Mouse (Mus musculus): ENCODE data around the gene Rnf181. TPM values are rescaled to one million over a fixed set of nuclear protein-coding genes. Genes with fewer than 3 reads are reported as not detected.

Rnf181 gene
- 122 and 125 TPM in 2 replicates for polyA plus RNA-seq (2015; fragmentation: Nextera tagmentation; extraction: Ambion mirVana)

GRCm38 (mm10) chr6:72366844-72367443, at the start of gene Rnf181:
Gene Rnf181, minus strand, starts transcription at chr6:72366956.
- Histone ChIP-seq H3K9ac (no peak within 1 kb of the TSS), H3K4me2 (no peak within 1 kb of the TSS), H3K27me3 (0 out of 2 replicates have a peak, but pooled peaks cover 2% of the 10 kb centered on the region), H3K36me3 (ENCODE audit: poor library complexity, severe bottlenecking) (no peaks in the 10 kb centered on the region), H3K27ac (no peak within 1 kb of the TSS), H3K4me3 (no peak within 1 kb of the TSS), H3K9me3 (replicated peaks) (no peaks in the 10 kb centered on the region), H3K4me1 (no peaks in the 10 kb centered on the region)
- no peak for ATAC-seq
- WGBS = 76% methylated on average over 4 of the region's 4 CpGs

GRCm38 (mm10) chr6:72415964-72416772, 49.4 kb upstream of the Rnf181 start:
- Histone ChIP-seq H3K9ac (no peak overlapping the region), H3K4me2 (no peak overlapping the region)
- WGBS = 87% methylated on average over 7 of the region's 7 CpGs

GRCm38 (mm10) chr6:72415181-72415580, 48.4 kb upstream of the Rnf181 start:
- 88% methylated on average over 5 of the region's 5 CpGs for WGBS
- Histone ChIP-seq H3K27ac (no peak overlapping the region), H3K4me2 (peak overlapping the region; percentile 85), H3K36me3 (ENCODE audit: poor library complexity, severe bottlenecking) (peaks cover 26% of the 10 kb centered on the region), H3K27me3 (no peaks in the 10 kb centered on the region), H3K9me3 (replicated peaks) (no peaks in the 10 kb centered on the region), H3K4me3 (peak overlapping the region; percentile 73), H3K9ac (peak overlapping the region; percentile 77; the same call in 1 of the 2 replicates), H3K4me1 (peaks cover 17% of the 10 kb centered on the region)
- no peak for ATAC-seq

More at GRCm38 (mm10) chr6:72415964-72416772, 49.4 kb upstream of the Rnf181 start:
- H3K4me3 ChIP-seq = no peak overlapping the region
- H3K9me3 ChIP-seq (replicated peaks) = no peaks in the 10 kb centered on the region
- no peak for ATAC-seq
- H3K27me3 ChIP-seq = no peaks in the 10 kb centered on the region
- peaks cover 17% of the 10 kb centered on the region for H3K4me1 ChIP-seq
- no peak overlapping the region for H3K27ac ChIP-seq
- H3K36me3 ChIP-seq (ENCODE audit: poor library complexity, severe bottlenecking) = peaks cover 36% of the 10 kb centered on the region

GRCm38 (mm10) chr6:72414076-72414756, 47.5 kb upstream of the Rnf181 start, which contains the start of gene Ggcx:
Gene Ggcx, plus strand, starts transcription at chr6:72414308.
- H3K27me3 ChIP-seq = no peaks in the 10 kb centered on the region
- peak within 1 kb of the TSS; percentile 48 for H3K27ac ChIP-seq
- peak within 1 kb of the TSS; percentile 77 for H3K9ac ChIP-seq
- H3K36me3 ChIP-seq (ENCODE audit: poor library complexity, severe bottlenecking) = peaks cover 17% of the 10 kb centered on the region
- H3K4me1 ChIP-seq = peaks cover 17% of the 10 kb centered on the region
- 3% methylated on average over 33 of the region's 33 CpGs for WGBS
- no peaks in the 10 kb centered on the region for H3K9me3 ChIP-seq (replicated peaks)
- peak within 1 kb of the TSS; percentile 73 for H3K4me3 ChIP-seq
- peak within 1 kb of the TSS; percentile 85 for H3K4me2 ChIP-seq
- ATAC-seq = peak; percentile 98

GRCm38 (mm10) chr6:72410518-72410917, 43.8 kb upstream of the Rnf181 start:
- H3K9ac ChIP-seq = no peak overlapping the region
- no peak overlapping the region for H3K4me2 ChIP-seq
- no peaks in the 10 kb centered on the region for H3K36me3 ChIP-seq (ENCODE audit: poor library complexity, severe bottlenecking)
- peaks cover 10% of the 10 kb centered on the region for H3K4me1 ChIP-seq
- 87% methylated on average over 7 of the region's 7 CpGs for WGBS
- ATAC-seq = no peak
- H3K27me3 ChIP-seq = no peaks in the 10 kb centered on the region
- H3K4me3 ChIP-seq = no peak overlapping the region
- H3K27ac ChIP-seq = no peak overlapping the region
- no peaks in the 10 kb centered on the region for H3K9me3 ChIP-seq (replicated peaks)

- Histone ChIP-seq H3K9ac (no peak overlapping the region), H3K36me3 (ENCODE audit: poor library complexity, severe bottlenecking) (no peaks in the 10 kb centered on the region), H3K4me1 (peaks cover 7% of the 10 kb centered on the region), H3K27ac (no peak overlapping the region), H3K4me2 (no peak overlapping the region), H3K27me3 (no peaks in the 10 kb centered on the region), H3K4me3 (no peak overlapping the region), H3K9me3 (replicated peaks) (no peaks in the 10 kb centered on the region)
- no peak for ATAC-seq
- WGBS = 10% methylated on average over 1 of the region's 1 CpGs
Measured at GRCm38 (mm10) chr6:72410003-72410402, 43.2 kb upstream of the Rnf181 start.

GRCm38 (mm10) chr6:72409567-72409966, 42.8 kb upstream of the Rnf181 start:
- ATAC-seq = no peak
- Histone ChIP-seq H3K4me3 (no peak overlapping the region), H3K9ac (no peak overlapping the region), H3K27ac (no peak overlapping the region), H3K9me3 (replicated peaks) (no peaks in the 10 kb centered on the region), H3K4me2 (no peak overlapping the region), H3K36me3 (ENCODE audit: poor library complexity, severe bottlenecking) (no peaks in the 10 kb centered on the region), H3K4me1 (peaks cover 3% of the 10 kb centered on the region), H3K27me3 (no peaks in the 10 kb centered on the region)
- WGBS = 19% methylated on average over 3 of the region's 3 CpGs

- H3K36me3 ChIP-seq (ENCODE audit: poor library complexity, severe bottlenecking) = no peaks in the 10 kb centered on the region
- no peaks in the 10 kb centered on the region for H3K4me1 ChIP-seq
- no peaks in the 10 kb centered on the region for H3K9me3 ChIP-seq (replicated peaks)
- no peaks in the 10 kb centered on the region for H3K27me3 ChIP-seq
- H3K27ac ChIP-seq = no peak overlapping the region
- no peak overlapping the region for H3K4me3 ChIP-seq
- H3K4me2 ChIP-seq = no peak overlapping the region
- 3% methylated on average over 5 of the region's 5 CpGs for WGBS
- no peak overlapping the region for H3K9ac ChIP-seq
- peak; percentile 68 for ATAC-seq
Measured at GRCm38 (mm10) chr6:72407119-72407518, 40.4 kb upstream of the Rnf181 start.

GRCm38 (mm10) chr6:72405356-72405755, 38.6 kb upstream of the Rnf181 start:
- Histone ChIP-seq H3K36me3 (ENCODE audit: poor library complexity, severe bottlenecking) (no peaks in the 10 kb centered on the region), H3K27ac (no peak overlapping the region)
- WGBS = 84% methylated on average over 7 of the region's 7 CpGs

GRCm38 (mm10) chr6:72401875-72402274, 35.1 kb upstream of the Rnf181 start:
- H3K4me2 ChIP-seq = no peak overlapping the region
- H3K27ac ChIP-seq = no peak overlapping the region
- no peaks in the 10 kb centered on the region for H3K9me3 ChIP-seq (replicated peaks)
- no peak overlapping the region for H3K9ac ChIP-seq
- no peak for ATAC-seq
- no peaks in the 10 kb centered on the region for H3K4me1 ChIP-seq
- no peaks in the 10 kb centered on the region for H3K36me3 ChIP-seq (ENCODE audit: poor library complexity, severe bottlenecking)
- WGBS = 18% methylated on average over 7 of the region's 7 CpGs
- no peak overlapping the region for H3K4me3 ChIP-seq
- H3K27me3 ChIP-seq = no peaks in the 10 kb centered on the region

More at GRCm38 (mm10) chr6:72405356-72405755, 38.6 kb upstream of the Rnf181 start:
- H3K4me3 ChIP-seq = no peak overlapping the region
- no peak for ATAC-seq
- H3K27me3 ChIP-seq = no peaks in the 10 kb centered on the region
- H3K4me1 ChIP-seq = no peaks in the 10 kb centered on the region
- H3K9me3 ChIP-seq (replicated peaks) = no peaks in the 10 kb centered on the region
- H3K4me2 ChIP-seq = no peak overlapping the region
- H3K9ac ChIP-seq = no peak overlapping the region

GRCm38 (mm10) chr6:72399967-72400366, 33.2 kb upstream of the Rnf181 start:
- Histone ChIP-seq H3K36me3 (ENCODE audit: poor library complexity, severe bottlenecking) (no peaks in the 10 kb centered on the region), H3K4me2 (no peak overlapping the region), H3K9me3 (replicated peaks) (no peaks in the 10 kb centered on the region), H3K4me3 (no peak overlapping the region), H3K9ac (no peak overlapping the region), H3K27ac (no peak overlapping the region), H3K4me1 (no peaks in the 10 kb centered on the region), H3K27me3 (no peaks in the 10 kb centered on the region)
- WGBS = 76% methylated on average over 2 of the region's 2 CpGs
- no peak for ATAC-seq

GRCm38 (mm10) chr6:72396837-72397251, 30.1 kb upstream of the Rnf181 start:
- ATAC-seq = no peak
- Histone ChIP-seq H3K9ac (no peak overlapping the region), H3K27me3 (no peaks in the 10 kb centered on the region), H3K4me1 (no peaks in the 10 kb centered on the region), H3K4me2 (no peak overlapping the region), H3K36me3 (ENCODE audit: poor library complexity, severe bottlenecking) (no peaks in the 10 kb centered on the region), H3K27ac (no peak overlapping the region), H3K9me3 (replicated peaks) (no peaks in the 10 kb centered on the region), H3K4me3 (no peak overlapping the region)
- 79% methylated on average over 10 of the region's 10 CpGs for WGBS
